Mouse (Mus musculus): ENCODE data around the gene Blvrb. TPM values are rescaled to one million over a fixed set of nuclear protein-coding genes. Genes with fewer than 3 reads are reported as not detected.

Blvrb gene
- polyA plus RNA-seq, 1 experiment from 2014 or later = 17.3 TPM

- Histone ChIP-seq H3K9ac (replicated peaks; ENCODE audit: low read length) (peak overlapping the region; percentile 45), H3K9me3 (ENCODE audit: control insufficient read depth, low read length) (no peaks in the 10 kb centered on the region), H3K27me3 (ENCODE audit: control insufficient read depth, insufficient read depth, low read length) (no peaks in the 10 kb centered on the region), H3K36me3 (ENCODE audit: control insufficient read depth, insufficient read depth, low read length) (peaks cover 7% of the 10 kb centered on the region; the same call in 1 of the 2 replicates), H3K4me1 (ENCODE audit: control insufficient read depth, insufficient read depth, low read length) (peaks cover 3% of the 10 kb centered on the region; the same call in 1 of the 2 replicates), H3K27ac (replicated peaks; ENCODE audit: low read depth, low read length) (peak overlapping the region; percentile 70), H3K4me2 (ENCODE audit: low read length) (peak overlapping the region; percentile 89), H3K4me3 (replicated peaks; ENCODE audit: low read depth, low read length) (peak overlapping the region; percentile 57)
- ATAC-seq (ENCODE audit: low FRiP score, low TSS enrichment) (peak; percentile 83), DNase-seq (peak; percentile 97)
- WGBS = under 1% methylated on average over 23 of the region's 23 CpGs
These were observed 26.7 kb downstream of the Blvrb start for GRCm38 (mm10) chr7:27474490-27474954.

- Histone ChIP-seq H3K27me3 (ENCODE audit: control insufficient read depth, insufficient read depth, low read length) (no peaks in the 10 kb centered on the region), H3K4me3 (replicated peaks; ENCODE audit: low read depth, low read length) (no peak overlapping the region), H3K27ac (replicated peaks; ENCODE audit: low read depth, low read length) (no peak overlapping the region), H3K36me3 (ENCODE audit: control insufficient read depth, insufficient read depth, low read length) (peaks cover 7% of the 10 kb centered on the region; the same call in 1 of the 2 replicates), H3K9ac (replicated peaks; ENCODE audit: low read length) (no peak overlapping the region), H3K4me1 (ENCODE audit: control insufficient read depth, insufficient read depth, low read length) (peaks cover 3% of the 10 kb centered on the region; the same call in 1 of the 2 replicates), H3K4me2 (ENCODE audit: low read length) (no peak overlapping the region), H3K9me3 (ENCODE audit: control insufficient read depth, low read length) (no peaks in the 10 kb centered on the region)
- DNase-seq = no peak
- 94% methylated on average over 2 of the region's 2 CpGs for WGBS
- ATAC-seq (ENCODE audit: low FRiP score, low TSS enrichment) = no peak
These were observed 27.8 kb downstream of the Blvrb start for GRCm38 (mm10) chr7:27475596-27475995.

- no peak overlapping the region for H3K9ac ChIP-seq (replicated peaks; ENCODE audit: low read length)
- no peak overlapping the region for H3K4me3 ChIP-seq (replicated peaks; ENCODE audit: low read depth, low read length)
- H3K9me3 ChIP-seq (ENCODE audit: control insufficient read depth, low read length) = no peaks in the 10 kb centered on the region
- no peaks in the 10 kb centered on the region for H3K27me3 ChIP-seq (ENCODE audit: control insufficient read depth, insufficient read depth, low read length)
- H3K36me3 ChIP-seq (ENCODE audit: control insufficient read depth, insufficient read depth, low read length) = peaks cover 7% of the 10 kb centered on the region; the same call in 1 of the 2 replicates
- H3K27ac ChIP-seq (replicated peaks; ENCODE audit: low read depth, low read length) = no peak overlapping the region
- H3K4me2 ChIP-seq (ENCODE audit: low read length) = no peak overlapping the region
- H3K4me1 ChIP-seq (ENCODE audit: control insufficient read depth, insufficient read depth, low read length) = peaks cover 4% of the 10 kb centered on the region; the same call in 1 of the 2 replicates
- WGBS = 96% methylated on average over 14 of the region's 14 CpGs
- DNase-seq (no peak), ATAC-seq (ENCODE audit: low FRiP score, low TSS enrichment) (no peak)
These were observed 28.4 kb downstream of the Blvrb start for GRCm38 (mm10) chr7:27476098-27476635.

GRCm38 (mm10) chr7:27478561-27478960 is 30.8 kb downstream of the Blvrb start:
- DNase-seq (no peak), ATAC-seq (ENCODE audit: low FRiP score, low TSS enrichment) (no peak)
- peaks cover 6% of the 10 kb centered on the region; the same call in 1 of the 2 replicates for H3K4me1 ChIP-seq (ENCODE audit: control insufficient read depth, insufficient read depth, low read length)
- no peak overlapping the region for H3K9ac ChIP-seq (replicated peaks; ENCODE audit: low read length)
- no peaks in the 10 kb centered on the region for H3K9me3 ChIP-seq (ENCODE audit: control insufficient read depth, low read length)
- H3K4me2 ChIP-seq (ENCODE audit: low read length) = no peak overlapping the region
- 82% methylated on average over 7 of the region's 7 CpGs for WGBS
- peaks cover 7% of the 10 kb centered on the region; the same call in 1 of the 2 replicates for H3K36me3 ChIP-seq (ENCODE audit: control insufficient read depth, insufficient read depth, low read length)
- H3K27me3 ChIP-seq (ENCODE audit: control insufficient read depth, insufficient read depth, low read length) = no peaks in the 10 kb centered on the region
- no peak overlapping the region for H3K4me3 ChIP-seq (replicated peaks; ENCODE audit: low read depth, low read length)
- no peak overlapping the region for H3K27ac ChIP-seq (replicated peaks; ENCODE audit: low read depth, low read length)

- ATAC-seq (ENCODE audit: low FRiP score, low TSS enrichment) (no peak), DNase-seq (no peak)
- Histone ChIP-seq H3K9ac (replicated peaks; ENCODE audit: low read length) (no peak overlapping the region), H3K4me1 (ENCODE audit: control insufficient read depth, insufficient read depth, low read length) (peaks cover 6% of the 10 kb centered on the region; the same call in 1 of the 2 replicates), H3K4me3 (replicated peaks; ENCODE audit: low read depth, low read length) (no peak overlapping the region), H3K27ac (replicated peaks; ENCODE audit: low read depth, low read length) (no peak overlapping the region), H3K27me3 (ENCODE audit: control insufficient read depth, insufficient read depth, low read length) (no peaks in the 10 kb centered on the region), H3K4me2 (ENCODE audit: low read length) (no peak overlapping the region), H3K36me3 (ENCODE audit: control insufficient read depth, insufficient read depth, low read length) (peaks cover 7% of the 10 kb centered on the region; the same call in 1 of the 2 replicates), H3K9me3 (ENCODE audit: control insufficient read depth, low read length) (no peaks in the 10 kb centered on the region)
- WGBS = 94% methylated on average over 1 of the region's 1 CpGs
These were observed 32.0 kb downstream of the Blvrb start for GRCm38 (mm10) chr7:27479750-27480149.

DNA sequence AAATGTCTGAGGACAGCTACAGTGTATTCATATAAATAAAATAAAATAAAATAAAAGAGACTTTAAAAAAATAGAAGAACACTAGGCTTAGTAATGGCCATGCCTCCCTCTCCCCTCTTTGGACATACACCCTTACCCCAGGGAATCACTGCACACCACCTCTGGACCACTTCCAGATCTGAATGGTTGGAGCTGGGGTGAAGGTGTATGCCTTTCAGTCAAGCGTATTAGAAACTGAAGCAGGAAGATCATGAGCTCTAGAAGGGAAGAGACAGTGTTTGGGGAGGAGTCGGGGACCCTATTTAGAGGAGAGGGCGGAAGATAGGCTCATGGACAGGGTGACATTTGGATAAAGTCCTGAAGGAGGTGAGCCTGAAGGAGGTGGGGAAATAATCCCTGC is 32.7 kb downstream of the Blvrb start:
- H3K4me2 ChIP-seq (ENCODE audit: low read length) = no peak overlapping the region
- no peak overlapping the region for H3K9ac ChIP-seq (replicated peaks; ENCODE audit: low read length)
- H3K4me1 ChIP-seq (ENCODE audit: control insufficient read depth, insufficient read depth, low read length) = peaks cover 6% of the 10 kb centered on the region; the same call in 1 of the 2 replicates
- no peak overlapping the region for H3K4me3 ChIP-seq (replicated peaks; ENCODE audit: low read depth, low read length)
- H3K36me3 ChIP-seq (ENCODE audit: control insufficient read depth, insufficient read depth, low read length) = peaks cover 7% of the 10 kb centered on the region; the same call in 1 of the 2 replicates
- no peak for ATAC-seq (ENCODE audit: low FRiP score, low TSS enrichment)
- no peaks in the 10 kb centered on the region for H3K27me3 ChIP-seq (ENCODE audit: control insufficient read depth, insufficient read depth, low read length)
- H3K27ac ChIP-seq (replicated peaks; ENCODE audit: low read depth, low read length) = no peak overlapping the region
- 67% methylated on average over 3 of the region's 3 CpGs for WGBS
- H3K9me3 ChIP-seq (ENCODE audit: control insufficient read depth, low read length) = no peaks in the 10 kb centered on the region
- no peak for DNase-seq

DNA sequence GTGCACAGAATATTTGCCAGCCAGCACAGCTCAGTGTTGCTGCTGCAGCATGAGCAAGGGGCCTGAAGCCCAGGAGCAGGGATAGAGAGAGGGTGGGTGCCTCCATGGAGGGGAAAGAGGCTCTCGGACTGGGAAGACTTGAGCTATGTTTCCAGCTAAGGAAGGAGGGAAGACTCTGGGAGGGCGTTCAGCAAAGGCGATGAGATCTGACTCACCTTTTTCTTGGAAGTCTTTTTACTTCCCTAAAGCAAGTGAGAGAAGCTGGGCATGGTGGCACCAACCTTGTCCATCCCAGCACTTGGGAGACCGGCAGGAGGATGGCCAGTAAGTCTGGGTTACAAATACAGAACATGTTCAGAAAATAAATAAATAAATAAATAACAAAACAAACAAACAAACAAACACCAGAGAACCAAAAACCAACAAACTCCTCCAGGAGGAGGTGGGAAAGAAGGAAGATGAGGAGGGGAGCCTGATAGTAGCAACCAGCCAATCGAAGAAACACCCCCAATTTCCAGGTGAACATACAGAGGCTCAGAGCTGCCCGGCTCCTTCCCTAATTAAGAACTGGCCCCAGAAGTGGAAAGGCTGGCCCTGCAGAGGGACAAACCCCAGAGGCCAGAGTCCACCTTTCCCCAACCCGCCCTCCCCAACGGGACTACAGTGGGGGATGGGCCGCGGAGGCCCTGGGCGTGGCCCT is 33.3 kb downstream of the Blvrb start:
- peak; percentile 47; the same call in 1 of the 2 replicates for ATAC-seq (ENCODE audit: low FRiP score, low TSS enrichment)
- H3K27ac ChIP-seq (replicated peaks; ENCODE audit: low read depth, low read length) = no peak overlapping the region

DNA sequence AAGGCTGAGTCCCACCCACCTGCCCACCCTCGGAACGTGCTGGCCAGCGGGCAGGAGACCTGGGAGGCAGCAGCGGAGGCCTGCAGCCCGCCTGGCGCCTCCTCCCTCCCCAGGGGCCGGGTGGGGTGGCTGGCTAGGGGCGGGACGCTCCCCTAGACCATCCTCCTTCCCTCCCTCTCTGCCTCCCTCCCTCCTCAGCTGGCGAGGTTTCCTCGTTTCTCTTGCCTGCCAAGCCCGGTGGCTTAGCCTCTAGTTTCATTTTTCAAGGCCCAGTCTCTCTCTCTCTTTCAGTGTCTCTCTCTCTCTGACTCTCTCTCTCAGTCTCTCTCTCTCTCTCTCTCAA is 33.8 kb downstream of the Blvrb start:
- peaks cover 6% of the 10 kb centered on the region; the same call in 1 of the 2 replicates for H3K4me1 ChIP-seq (ENCODE audit: control insufficient read depth, insufficient read depth, low read length)
- H3K36me3 ChIP-seq (ENCODE audit: control insufficient read depth, insufficient read depth, low read length) = peaks cover 4% of the 10 kb centered on the region; the same call in 1 of the 2 replicates
- ATAC-seq (ENCODE audit: low FRiP score, low TSS enrichment) (peak; percentile 55; the same call in 1 of the 2 replicates), DNase-seq (peak; percentile 71)
- no peaks in the 10 kb centered on the region for H3K27me3 ChIP-seq (ENCODE audit: control insufficient read depth, insufficient read depth, low read length)
- no peak overlapping the region for H3K27ac ChIP-seq (replicated peaks; ENCODE audit: low read depth, low read length)
- H3K4me3 ChIP-seq (replicated peaks; ENCODE audit: low read depth, low read length) = peak overlapping the region; percentile 24
- peak overlapping the region; percentile 55 for H3K4me2 ChIP-seq (ENCODE audit: low read length)
- 0% methylated on average over 12 of the region's 12 CpGs for WGBS
- peak overlapping the region; percentile 45 for H3K9ac ChIP-seq (replicated peaks; ENCODE audit: low read length)
- no peaks in the 10 kb centered on the region for H3K9me3 ChIP-seq (ENCODE audit: control insufficient read depth, low read length)

More for the DNA sequence above, 33.3 kb downstream of the Blvrb start:
- Histone ChIP-seq H3K4me2 (ENCODE audit: low read length) (peak overlapping the region; percentile 55), H3K9ac (replicated peaks; ENCODE audit: low read length) (peak overlapping the region; percentile 45), H3K36me3 (ENCODE audit: control insufficient read depth, insufficient read depth, low read length) (peaks cover 7% of the 10 kb centered on the region; the same call in 1 of the 2 replicates), H3K9me3 (ENCODE audit: control insufficient read depth, low read length) (no peaks in the 10 kb centered on the region), H3K4me3 (replicated peaks; ENCODE audit: low read depth, low read length) (peak overlapping the region; percentile 24), H3K4me1 (ENCODE audit: control insufficient read depth, insufficient read depth, low read length) (peaks cover 6% of the 10 kb centered on the region; the same call in 1 of the 2 replicates), H3K27me3 (ENCODE audit: control insufficient read depth, insufficient read depth, low read length) (no peaks in the 10 kb centered on the region)
- 13% methylated on average over 11 of the region's 11 CpGs for whole genome bisulfite sequencing
- no peak for DNase-seq
